Comparison of ENCODE assay signal across 8 mouse cellular contexts in the genomic region with DNA sequence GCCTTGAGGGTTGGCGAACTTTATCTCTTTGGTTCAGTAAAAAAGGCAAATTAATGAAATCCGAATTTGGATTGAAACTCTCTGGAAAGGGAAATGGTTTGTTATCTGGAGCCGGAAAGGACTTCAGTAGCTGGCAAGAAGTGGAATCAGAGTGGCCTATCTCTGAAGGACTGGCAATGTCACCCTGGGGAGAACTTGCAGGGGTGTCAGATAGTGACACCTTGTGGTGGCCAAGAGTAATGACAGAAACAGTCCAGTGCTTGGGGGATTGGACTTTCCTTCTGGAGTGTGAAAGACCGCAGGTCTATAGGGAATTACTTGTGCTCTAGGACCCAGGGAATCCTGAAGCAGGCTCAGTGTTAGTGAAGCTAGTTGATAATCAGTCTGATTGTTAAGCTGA. TPM values are rescaled to one million over a fixed set of nuclear protein-coding genes. Genes with fewer than 3 reads are reported as not detected.
DNase-seq lines count a peak whose midpoint lies in the region; ATAC-seq and TF ChIP-seq lines count a peak whose summit lies in the region.

No protein-coding gene starts in this region.

- no peaks in the 10 kb centered on the region for H3K36me3 ChIP-seq in forebrain, embryonic 12.5 days (replicated peaks)
- H3K36me3 ChIP-seq in intestine, embryonic 14.5 days (ENCODE audit: control insufficient read depth, insufficient read depth, low read length), result no peaks in the 10 kb centered on the region
- H3K36me3 ChIP-seq in lung, embryonic 16.5 days (ENCODE audit: control insufficient read depth, insufficient read depth, low read length), result no peaks in the 10 kb centered on the region
- H3K36me3 ChIP-seq in small intestine, adult 2 months (ENCODE audit: control insufficient read depth, insufficient read depth, low read length), result no peaks in the 10 kb centered on the region

- TF ChIP-seq CTCF in small intestine, adult 2 months (IDR thresholded peaks at IDR 0.05; ENCODE audit: extremely low read depth, insufficient read length, insufficient replicate concordance, low read depth, low read length), result peak; percentile 92; the same call in 1 of the 2 replicates

- no peak overlapping the region for H3K27ac ChIP-seq in forebrain, embryonic 12.5 days
- H3K27ac ChIP-seq in intestine, embryonic 14.5 days (ENCODE audit: low read depth), result no peak overlapping the region
- no peak overlapping the region for H3K27ac ChIP-seq in lung, embryonic 16.5 days (ENCODE audit: low read length)
- H3K27ac ChIP-seq in small intestine, adult 2 months (ENCODE audit: insufficient read depth, low read depth, low read length), result no peak overlapping the region

- peak; percentile 64 for DNase-seq in adrenal gland, postnatal 10 days
- DNase-seq in adrenal gland, postnatal 4 days (ENCODE audit: low spot score in 2 of 2), result no peak
- DNase-seq in 3T3-L1 (ENCODE audit: low read depth, low spot score), result peak; percentile 82
- DNase-seq in brain, adult 2 months (ENCODE audit: low read depth, low spot score), result peak; percentile 89
- peak; percentile 68 for DNase-seq in intestine, embryonic 14.5 days (ENCODE audit: low spot score)

- H3K4me3 ChIP-seq in forebrain, embryonic 12.5 days (replicated peaks), result no peak overlapping the region
- no peak overlapping the region for H3K4me3 ChIP-seq in intestine, embryonic 14.5 days (ENCODE audit: low read depth, low read length)
- no peak overlapping the region for H3K4me3 ChIP-seq in lung, embryonic 16.5 days (ENCODE audit: low read length)
- H3K4me3 ChIP-seq in small intestine, adult 2 months (ENCODE audit: low read depth, low read length), result no peak overlapping the region

- no peaks in the 10 kb centered on the region for H3K27me3 ChIP-seq in forebrain, embryonic 12.5 days
- H3K27me3 ChIP-seq in intestine, embryonic 14.5 days (replicated peaks; ENCODE audit: control insufficient read depth, insufficient read depth, low read length), result no peaks in the 10 kb centered on the region
- H3K27me3 ChIP-seq in lung, embryonic 16.5 days (ENCODE audit: control insufficient read depth, insufficient read depth, low read depth, low read length), result no peaks in the 10 kb centered on the region
- H3K27me3 ChIP-seq in small intestine, adult 2 months (ENCODE audit: control insufficient read depth, insufficient read depth, low read length), result no peaks in the 10 kb centered on the region

- no peak for TF ChIP-seq POLR2A in small intestine, adult 2 months (IDR thresholded peaks at IDR 0.05; ENCODE audit: low read depth, low read length)

- H3K4me2 ChIP-seq in forebrain, embryonic 12.5 days, result no peak overlapping the region
- no peak overlapping the region for H3K4me2 ChIP-seq in intestine, embryonic 14.5 days (ENCODE audit: low read length)
- H3K4me2 ChIP-seq in lung, embryonic 16.5 days (ENCODE audit: low read depth, low read length), result no peak overlapping the region

- no peak overlapping the region for H3K9ac ChIP-seq in forebrain, embryonic 12.5 days
- H3K9ac ChIP-seq in intestine, embryonic 14.5 days (ENCODE audit: low read length), result no peak overlapping the region
- no peak overlapping the region for H3K9ac ChIP-seq in lung, embryonic 16.5 days (ENCODE audit: low read length)

- ATAC-seq in forebrain, embryonic 12.5 days (ENCODE audit: low FRiP score), result 0 out of 2 replicates have a peak, but pooled peaks have one; percentile 53
- 0 out of 2 replicates have a peak, but pooled peaks have one; percentile 65 for ATAC-seq in intestine, embryonic 14.5 days (replicated peaks; ENCODE audit: low FRiP score, low TSS enrichment, low read depth)
- peak; percentile 73 for ATAC-seq in lung, embryonic 16.5 days (ENCODE audit: low read depth)

- H3K9me3 ChIP-seq in forebrain, embryonic 12.5 days, result no peaks in the 10 kb centered on the region
- no peaks in the 10 kb centered on the region for H3K9me3 ChIP-seq in intestine, embryonic 14.5 days (ENCODE audit: control insufficient read depth, low read length)
- no peaks in the 10 kb centered on the region for H3K9me3 ChIP-seq in lung, embryonic 16.5 days (ENCODE audit: control insufficient read depth, low read length)

- H3K4me1 ChIP-seq in forebrain, embryonic 12.5 days, result no peaks in the 10 kb centered on the region
- 0 out of 2 replicates have a peak, but pooled peaks cover 2% of the 10 kb centered on the region for H3K4me1 ChIP-seq in intestine, embryonic 14.5 days (replicated peaks; ENCODE audit: control insufficient read depth, insufficient read depth, low read length)
- peaks cover 3% of the 10 kb centered on the region; the same call in 1 of the 2 replicates for H3K4me1 ChIP-seq in lung, embryonic 16.5 days (replicated peaks; ENCODE audit: control insufficient read depth, insufficient read depth, low read length)
- peaks cover 5% of the 10 kb centered on the region; the same call in 1 of the 2 replicates for H3K4me1 ChIP-seq in small intestine, adult 2 months (ENCODE audit: control insufficient read depth, insufficient read depth, insufficient read length, low read length)

- 34% methylated on average over 4 of the region's 4 CpGs for WGBS in forebrain, embryonic 12.5 days
- 27% methylated on average over 4 of the region's 4 CpGs for WGBS in intestine, embryonic 14.5 days
- WGBS in lung, embryonic 16.5 days, result 18% methylated on average over 4 of the region's 4 CpGs
- 20% methylated on average over 4 of the region's 4 CpGs for WGBS in small intestine, adult 2 months

RNA-seq across cellular contexts. Expression of a gene that starts 11.0 kb away (rescaled TPM):
- total RNA-seq in adrenal gland, postnatal 10 days (2021), result 1 to 10 TPM; 6.5 to 6.8 TPM
- total RNA-seq in adrenal gland, postnatal 4 days (2021), result 10 to 100 TPM; 13.4 to 14.2 TPM
- 3.7 and 4.5 TPM in 2 replicates for polyA plus RNA-seq in forebrain, embryonic 12.5 days (2016; fragmentation: Nextera tagmentation; extraction: Ambion mirVana)
- 2.4 and 3.3 TPM in 2 replicates for polyA plus RNA-seq in intestine, embryonic 14.5 days (2014; fragmentation: Nextera tagmentation; extraction: Ambion mirVana)
- 1.9 and 2.3 TPM in 2 replicates for polyA plus RNA-seq in lung, embryonic 16.5 days (2015; fragmentation: Nextera tagmentation; extraction: Ambion mirVana)
- 1.3 and 1.8 TPM in 2 replicates for polyA plus RNA-seq in small intestine, adult 2 months (2012; rRNA removed)

RNA-seq across cellular contexts. Expression of a gene that starts 23.9 kb away (rescaled TPM):
- 10 to 100 TPM; 76.2 to 86.8 TPM for total RNA-seq in adrenal gland, postnatal 10 days (2021)
- total RNA-seq in adrenal gland, postnatal 4 days (2021), result 100 to 1,000 TPM in 1 of 2 experiments, 10 to 100 TPM in 1; 92.0 to 107 TPM
- polyA plus RNA-seq in forebrain, embryonic 12.5 days (2016; fragmentation: Nextera tagmentation; extraction: Ambion mirVana), result 30.8 and 31.6 TPM in 2 replicates
- 81.7 and 82.5 TPM in 2 replicates for polyA plus RNA-seq in intestine, embryonic 14.5 days (2014; fragmentation: Nextera tagmentation; extraction: Ambion mirVana)
- 136 and 141 TPM in 2 replicates for polyA plus RNA-seq in lung, embryonic 16.5 days (2015; fragmentation: Nextera tagmentation; extraction: Ambion mirVana)
- 16.5 and 28.9 TPM in 2 replicates for polyA plus RNA-seq in small intestine, adult 2 months (2012; rRNA removed)

RNA-seq across cellular contexts. Expression of a gene that starts 51.4 kb away (rescaled TPM):
- 10 to 100 TPM; 24.9 to 27.1 TPM for total RNA-seq in adrenal gland, postnatal 10 days (2021)
- total RNA-seq in adrenal gland, postnatal 4 days (2021), result 10 to 100 TPM; 27.9 to 29.8 TPM
- 40.6 and 46.5 TPM in 2 replicates for polyA plus RNA-seq in forebrain, embryonic 12.5 days (2016; fragmentation: Nextera tagmentation; extraction: Ambion mirVana)
- 34.4 and 37.9 TPM in 2 replicates for polyA plus RNA-seq in intestine, embryonic 14.5 days (2014; fragmentation: Nextera tagmentation; extraction: Ambion mirVana)
- 32.2 and 35.5 TPM in 2 replicates for polyA plus RNA-seq in lung, embryonic 16.5 days (2015; fragmentation: Nextera tagmentation; extraction: Ambion mirVana)
- 5.5 and 6.2 TPM in 2 replicates for polyA plus RNA-seq in small intestine, adult 2 months (2012; rRNA removed)

RNA-seq across cellular contexts. Expression of a gene that starts 55.2 kb away (rescaled TPM):
- total RNA-seq in adrenal gland, postnatal 10 days (2021), result 1 to 10 TPM; 4.0 to 4.7 TPM
- 1 to 10 TPM; 4.2 to 5.6 TPM for total RNA-seq in adrenal gland, postnatal 4 days (2021)
- 7.8 and 8.6 TPM in 2 replicates for polyA plus RNA-seq in forebrain, embryonic 12.5 days (2016; fragmentation: Nextera tagmentation; extraction: Ambion mirVana)
- 7.1 and 7.4 TPM in 2 replicates for polyA plus RNA-seq in intestine, embryonic 14.5 days (2014; fragmentation: Nextera tagmentation; extraction: Ambion mirVana)
- polyA plus RNA-seq in lung, embryonic 16.5 days (2015; fragmentation: Nextera tagmentation; extraction: Ambion mirVana), result 9.7 and 9.9 TPM in 2 replicates
- polyA plus RNA-seq in small intestine, adult 2 months (2012; rRNA removed), result 2.0 and 2.3 TPM in 2 replicates

Comparison
In these comparisons a context has a peak if more than half of its experiments do, and no peak if none do; other contexts are left out.
1. DNase-seq: peak in adrenal gland, postnatal 10 days (single experiment), 3T3-L1 (single experiment), brain, adult 2 months (single experiment) and intestine, embryonic 14.5 days (single experiment); none in adrenal gland, postnatal 4 days (0 of 2).
2. Peak in every context shown above with its lines, with median percentiles within 50 percentile points of each other: ATAC-seq.